Mouse (Mus musculus) ES-Bruce4 (cell line): ENCODE results near the gene Brk1.

Experiments used
- CTCF ChIP-seq: IDR thresholded peaks from one replicate; pipeline ENCODE4 v1.8.1; 2011; ENCODE audit warnings: low read depth, low read length
- EP300 ChIP-seq: IDR thresholded peaks from 2 replicates; pipeline ENCODE4 v1.6.1; 2011; ENCODE audit warnings: low read depth, low read length; ENCODE audit not compliant: insufficient read depth
- POLR2A ChIP-seq: IDR thresholded peaks from one replicate; pipeline ENCODE4 v1.8.1; 2011; ENCODE audit warnings: low read length; ENCODE audit not compliant: insufficient read depth

GRCm38 (mm10) chr6:113608871-113609270 is 4.3 kb downstream of the Brk1 start:
- TF ChIP-seq CTCF = no peak
- no peak for TF ChIP-seq POLR2A
- no peak for TF ChIP-seq EP300
